Mouse (Mus musculus) brain, embryonic 14.5 days (tissue): Measurements from ENCODE around the gene Ddx56.

Experiments used
- CTCF ChIP-seq: fragments of 200-500 bp; IDR thresholded peaks from 2 replicates; pipeline ENCODE4 v1.5.1; 2012; ENCODE audit warnings: inconsistent platforms, mild to moderate bottlenecking, moderate library complexity, borderline replicate concordance; ENCODE audit not compliant: insufficient read depth, insufficient read length; ENCODE audit errors: extremely low read depth
- POLR2A ChIP-seq: fragments of 200-500 bp; IDR thresholded peaks from 2 replicates; pipeline ENCODE4 v1.6.1; 2012; ENCODE audit warnings: mild to moderate bottlenecking, inconsistent platforms, borderline replicate concordance; ENCODE audit not compliant: poor library complexity, insufficient read depth, insufficient read length, severe bottlenecking; ENCODE audit errors: extremely low read depth

GRCm38 (mm10) chr11:6222187-6222586 lies 45.4 kb downstream of the Ddx56 start:
- TF ChIP-seq CTCF = no peak
- no peak for TF ChIP-seq POLR2A
